Mouse (Mus musculus): ENCODE data around the gene Tstd3.

- TF ChIP-seq CTCF (IDR thresholded peaks at IDR 0.05; ENCODE audit: insufficient read depth, low read depth, low read length) (no peak), POLR2A (IDR thresholded peaks at IDR 0.05; ENCODE audit: insufficient read depth, low read depth, low read length) (no peak)
Observed at GRCm38 (mm10) chr4:21761416-21762160, 5.4 kb downstream of the Tstd3 start.

Measured in olfactory bulb, adult 2 months (tissue).